Mouse (Mus musculus): ENCODE results near the gene Vps37b.

The Vps37b gene

DNA sequence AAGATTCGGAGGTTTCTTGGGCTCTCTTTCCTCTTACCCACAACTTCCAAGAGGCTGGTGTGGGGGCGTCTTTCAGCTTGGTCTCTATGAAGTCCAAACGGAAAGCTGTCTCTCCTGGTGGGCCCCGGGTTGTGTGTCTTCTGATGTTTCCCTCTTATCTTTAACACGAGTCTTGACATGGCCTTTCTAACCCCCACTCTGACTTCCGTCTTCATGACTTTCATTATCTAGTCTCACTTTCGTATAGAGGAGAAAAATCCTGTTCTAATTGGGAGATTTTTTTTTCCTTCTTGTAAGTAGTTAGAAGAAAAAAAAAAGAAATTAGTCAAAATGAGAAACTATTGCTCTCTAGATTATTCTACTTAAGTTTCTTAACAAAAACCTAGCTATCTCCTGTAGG lies 9.7 kb downstream of the Vps37b start:
- no peak for DNase-seq (ENCODE audit: low read depth, low spot score)

DNA sequence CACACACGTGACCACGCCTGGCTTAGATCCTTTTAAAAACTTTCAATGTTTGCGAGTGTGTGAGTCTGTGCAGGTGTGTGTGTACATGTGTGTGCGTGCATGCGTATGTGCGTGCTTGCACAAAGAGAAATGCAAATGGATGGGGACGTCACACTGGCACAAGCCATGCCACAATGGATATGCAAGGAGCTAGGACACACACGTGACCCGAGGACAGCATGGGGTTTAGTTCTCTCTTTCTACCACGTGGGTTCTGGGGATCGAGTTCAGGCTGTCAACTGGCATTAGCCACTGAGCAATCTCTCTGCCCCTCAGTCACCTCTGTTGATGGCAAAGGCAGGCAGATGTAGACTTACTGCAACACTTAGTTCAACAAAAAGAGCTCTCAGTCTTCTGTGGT lies 10.4 kb downstream of the Vps37b start:
- no peak for DNase-seq (ENCODE audit: low read depth, low spot score)

DNA sequence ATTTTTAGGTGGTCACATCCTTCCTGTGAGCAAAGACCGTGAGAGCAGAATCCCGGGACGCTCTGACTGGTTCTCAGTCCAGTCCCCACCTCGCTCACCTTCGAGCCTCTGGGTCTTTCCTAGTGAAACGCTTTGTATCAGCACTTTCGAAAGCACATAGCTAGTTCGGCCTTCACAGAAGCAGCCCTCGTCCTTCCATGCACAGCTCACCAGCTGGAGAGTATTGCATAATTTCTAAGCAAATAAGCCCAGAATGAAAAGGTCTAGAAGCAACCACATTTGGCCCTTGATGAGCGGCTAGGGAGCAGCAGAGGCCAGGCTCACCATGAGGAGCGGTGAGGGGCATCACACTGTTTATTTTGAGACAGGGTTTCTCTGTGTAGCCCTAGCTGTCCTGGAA lies 10.9 kb downstream of the Vps37b start:
- DNase-seq (ENCODE audit: low read depth, low spot score) = no peak

DNA sequence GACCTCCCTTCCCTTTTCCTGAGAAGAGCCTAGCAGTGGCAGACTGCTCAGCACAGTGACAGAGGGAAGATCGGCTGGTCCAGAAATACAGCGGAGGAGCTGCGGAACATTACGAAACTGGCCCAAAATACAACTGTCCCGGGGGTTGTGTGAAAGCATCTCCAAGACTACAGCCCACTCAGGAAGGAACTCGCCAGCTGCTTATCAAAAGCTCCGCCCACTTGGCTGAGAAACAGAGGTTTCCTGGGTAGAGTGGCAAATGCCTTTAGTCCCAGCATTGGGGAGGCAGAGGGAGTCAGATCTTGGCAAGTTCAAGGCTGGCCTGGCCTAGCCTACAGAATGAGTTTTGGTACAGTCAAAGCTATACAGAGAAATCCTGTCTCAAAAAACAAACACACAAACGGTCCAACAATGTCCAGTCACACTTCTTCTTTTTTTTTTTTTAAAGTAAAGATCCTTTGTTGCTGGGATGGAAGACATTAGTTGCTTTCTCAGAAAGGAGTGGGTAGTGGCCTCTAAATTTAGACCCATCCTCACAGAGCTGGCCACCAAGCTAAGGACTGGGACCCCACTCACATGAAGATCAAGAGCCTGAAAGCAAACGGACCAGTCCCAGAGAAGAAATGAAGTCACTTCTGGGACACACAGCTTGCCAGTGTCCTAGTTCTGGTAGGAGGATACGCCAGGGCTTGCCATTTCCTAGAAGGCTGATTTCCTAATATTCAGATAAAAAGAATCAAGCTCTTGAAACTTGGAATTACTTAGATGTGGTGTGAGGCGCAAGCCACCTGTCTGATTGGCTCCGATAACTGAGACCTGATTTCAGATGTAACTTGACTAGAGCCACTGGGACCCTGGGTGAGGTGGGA lies 12.5 kb downstream of the Vps37b start:
- DNase-seq (ENCODE audit: low read depth, low spot score) = no peak

DNA sequence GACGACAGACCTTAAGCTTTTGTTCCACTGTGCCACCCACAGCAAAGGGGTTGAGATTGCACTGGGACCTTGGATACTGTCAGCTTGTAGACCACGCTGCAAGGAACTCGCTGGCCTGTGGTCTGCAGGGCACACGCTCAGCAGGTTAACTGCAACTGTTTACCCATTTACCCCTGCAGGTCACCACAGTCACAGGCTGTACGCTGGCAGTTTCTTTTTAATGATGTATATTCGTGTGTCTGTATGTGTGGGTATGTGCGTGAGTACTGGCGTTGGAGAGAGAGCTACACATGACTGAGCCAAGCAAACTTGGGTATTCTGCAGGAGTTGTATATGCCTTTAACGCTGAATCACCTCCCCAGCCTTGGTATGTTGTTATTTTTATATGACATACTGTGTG lies 13.4 kb downstream of the Vps37b start:
- DNase-seq (ENCODE audit: low read depth, low spot score) = no peak

DNA sequence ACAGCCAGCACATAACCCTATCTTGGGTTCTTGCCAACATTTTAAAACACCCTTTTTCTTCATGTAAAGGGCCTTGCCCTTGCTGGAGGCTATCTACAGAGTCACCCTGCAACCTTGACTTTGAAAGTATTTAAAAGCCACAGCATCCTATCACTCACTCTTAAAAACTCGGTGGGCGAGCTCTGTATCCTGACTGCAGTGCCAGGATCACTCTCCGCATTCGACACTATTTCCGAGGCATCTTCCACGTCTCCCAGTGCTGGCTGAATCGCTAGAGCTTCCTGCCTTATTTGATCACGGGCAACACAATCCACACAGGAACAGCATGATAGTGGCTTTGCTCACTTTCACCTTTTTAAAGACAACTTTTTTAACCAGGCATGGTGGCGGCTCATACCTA lies 14.1 kb downstream of the Vps37b start:
- DNase-seq (ENCODE audit: low read depth, low spot score) = no peak

DNA sequence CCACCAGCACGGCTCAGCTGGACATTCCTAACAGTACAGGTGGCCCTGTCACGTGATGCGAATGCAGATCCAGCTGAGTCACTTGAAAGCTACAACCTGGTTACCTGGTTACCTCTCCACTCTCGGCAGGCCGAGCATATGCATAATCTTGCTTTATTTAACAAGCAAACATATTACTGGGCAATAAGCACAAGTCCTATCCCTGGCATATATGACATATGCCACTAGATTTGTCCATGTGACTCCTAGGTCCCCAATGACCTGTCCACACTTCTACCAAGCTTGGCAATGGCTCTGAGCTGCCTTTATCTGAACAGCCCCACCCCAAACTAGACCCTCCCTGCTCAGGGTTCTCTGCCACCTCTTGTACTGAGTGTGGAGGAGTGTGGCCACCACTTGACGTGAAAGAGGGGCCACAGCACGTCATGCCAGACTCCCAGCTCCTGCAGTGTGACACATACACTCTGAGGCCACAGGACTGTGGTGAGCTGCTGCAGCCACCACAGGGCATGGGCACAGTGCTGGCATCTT lies 15.7 kb downstream of the Vps37b start:
- no peak for DNase-seq (ENCODE audit: low read depth, low spot score)

DNA sequence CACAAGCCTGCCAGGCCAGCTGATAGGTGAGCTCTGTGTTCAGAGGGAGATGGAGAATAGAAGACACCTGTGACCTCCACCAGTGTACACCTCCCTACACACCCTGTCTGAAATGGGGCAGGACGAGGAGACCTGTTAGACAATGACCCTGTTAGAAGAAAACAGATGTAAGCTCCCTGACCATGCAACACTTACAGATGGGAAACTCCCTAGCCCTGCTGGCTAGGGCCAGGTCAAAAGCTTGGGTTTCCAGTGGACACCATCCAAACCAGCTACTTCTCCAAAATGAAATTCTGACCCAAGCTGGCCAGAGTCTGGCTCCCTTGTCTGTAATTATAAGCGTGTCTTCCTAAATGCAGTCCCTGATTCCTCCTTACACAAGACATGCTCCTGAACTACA lies 16.3 kb downstream of the Vps37b start:
- DNase-seq (ENCODE audit: low read depth, low spot score) = no peak

DNA sequence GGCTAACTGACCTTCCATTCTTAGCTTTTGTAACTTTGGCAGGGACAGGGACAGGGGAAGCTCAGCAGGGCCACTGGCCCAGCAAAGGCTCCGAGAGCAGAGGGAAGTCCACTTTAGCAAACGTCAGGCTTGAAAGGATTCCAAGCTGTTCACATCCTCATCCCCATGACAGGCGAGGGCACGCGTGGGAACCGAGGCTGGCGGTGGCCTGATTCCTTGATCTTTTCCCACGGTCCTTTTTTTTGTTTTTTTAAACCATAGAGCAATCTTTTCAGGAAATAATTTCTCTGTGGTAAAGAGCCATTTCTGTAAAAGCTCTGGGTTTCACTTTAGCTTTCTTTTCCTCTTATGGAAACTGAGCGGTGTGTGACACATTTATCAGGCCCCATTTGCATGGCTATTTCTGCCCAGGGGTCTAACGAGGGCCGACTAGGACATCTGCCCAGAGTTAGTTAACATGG lies 17.2 kb downstream of the Vps37b start:
- DNase-seq (ENCODE audit: low read depth, low spot score) = no peak

DNA sequence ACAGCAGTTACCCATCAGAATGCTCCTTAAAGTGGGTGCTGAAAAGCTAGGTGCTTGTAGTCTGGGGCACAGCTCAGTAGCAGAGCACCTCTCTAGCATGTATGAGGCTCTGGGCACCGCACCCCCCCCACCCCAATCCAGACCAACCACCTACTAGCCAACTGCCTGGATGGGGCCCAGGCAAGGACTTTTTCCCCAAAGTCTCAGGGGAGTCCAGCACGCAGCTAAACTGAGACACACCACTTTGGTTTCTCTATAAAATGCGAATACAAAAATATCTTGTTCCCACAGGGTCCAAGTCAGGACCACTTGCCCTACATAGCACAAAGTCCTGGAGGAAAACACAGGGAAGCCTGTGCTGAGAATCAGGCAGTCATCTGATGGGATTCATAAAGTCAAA lies 17.9 kb downstream of the Vps37b start:
- no peak for DNase-seq (ENCODE audit: low read depth, low spot score)

DNA sequence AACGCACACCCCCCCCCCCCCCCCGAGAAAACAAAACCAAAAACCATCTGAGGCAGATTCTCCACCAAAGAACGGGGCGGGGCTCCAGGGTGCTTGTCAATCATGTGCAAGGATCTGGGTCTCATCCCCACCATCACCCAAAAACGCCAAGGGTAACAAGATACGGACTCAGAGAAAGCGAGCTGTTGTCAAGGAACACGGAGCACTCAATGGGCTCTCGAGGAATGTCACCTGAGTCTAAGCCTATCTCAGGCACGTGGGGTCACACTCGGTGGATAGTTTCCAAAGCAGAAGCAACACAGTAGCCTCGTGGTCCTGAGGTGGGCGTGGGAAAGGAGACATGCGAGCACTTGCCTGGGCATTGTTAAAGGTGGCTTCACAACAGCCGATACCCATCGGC lies 18.3 kb downstream of the Vps37b start:
- no peak for DNase-seq (ENCODE audit: low read depth, low spot score)

DNA sequence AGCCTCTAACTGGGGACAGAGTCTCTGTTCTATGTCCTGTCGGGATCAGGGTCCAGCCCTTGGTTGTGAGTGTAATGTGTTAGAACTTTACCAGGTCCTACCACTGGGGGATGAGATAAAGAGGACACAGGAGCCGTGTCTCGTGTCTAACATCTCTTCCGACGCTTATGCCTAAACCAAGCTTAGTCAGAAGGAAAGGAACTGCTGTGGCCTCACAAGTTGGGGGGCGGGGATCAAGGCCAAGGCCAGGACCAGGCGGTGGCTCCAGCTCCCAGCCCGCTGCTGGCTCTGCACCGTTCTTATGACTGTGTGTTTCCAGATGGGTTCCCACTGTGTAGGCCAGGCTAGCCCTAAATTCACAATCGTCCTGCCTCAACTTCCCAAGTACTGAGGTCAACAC lies 19.2 kb downstream of the Vps37b start:
- DNase-seq (ENCODE audit: low read depth, low spot score) = no peak

DNA sequence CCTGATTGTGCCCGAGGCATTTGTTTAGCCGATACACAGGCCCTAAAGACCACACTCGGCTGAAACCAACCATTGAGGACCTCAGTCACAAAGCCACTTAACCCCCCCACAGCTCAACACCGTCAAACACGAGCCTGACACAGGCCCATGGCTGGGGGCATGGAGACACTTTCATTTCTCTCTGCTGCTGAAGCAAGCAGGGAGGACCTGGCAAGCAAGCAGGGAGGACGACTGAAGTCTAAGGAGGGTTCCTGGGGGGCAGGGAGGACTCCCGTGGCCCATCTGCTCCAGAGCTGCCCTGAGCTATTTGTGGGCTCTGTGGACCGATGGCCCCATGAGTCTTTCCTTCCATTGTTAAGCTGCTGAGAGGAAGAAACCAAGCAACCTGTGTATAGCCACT lies 20.1 kb downstream of the Vps37b start:
- DNase-seq (ENCODE audit: low read depth, low spot score) = no peak

DNA sequence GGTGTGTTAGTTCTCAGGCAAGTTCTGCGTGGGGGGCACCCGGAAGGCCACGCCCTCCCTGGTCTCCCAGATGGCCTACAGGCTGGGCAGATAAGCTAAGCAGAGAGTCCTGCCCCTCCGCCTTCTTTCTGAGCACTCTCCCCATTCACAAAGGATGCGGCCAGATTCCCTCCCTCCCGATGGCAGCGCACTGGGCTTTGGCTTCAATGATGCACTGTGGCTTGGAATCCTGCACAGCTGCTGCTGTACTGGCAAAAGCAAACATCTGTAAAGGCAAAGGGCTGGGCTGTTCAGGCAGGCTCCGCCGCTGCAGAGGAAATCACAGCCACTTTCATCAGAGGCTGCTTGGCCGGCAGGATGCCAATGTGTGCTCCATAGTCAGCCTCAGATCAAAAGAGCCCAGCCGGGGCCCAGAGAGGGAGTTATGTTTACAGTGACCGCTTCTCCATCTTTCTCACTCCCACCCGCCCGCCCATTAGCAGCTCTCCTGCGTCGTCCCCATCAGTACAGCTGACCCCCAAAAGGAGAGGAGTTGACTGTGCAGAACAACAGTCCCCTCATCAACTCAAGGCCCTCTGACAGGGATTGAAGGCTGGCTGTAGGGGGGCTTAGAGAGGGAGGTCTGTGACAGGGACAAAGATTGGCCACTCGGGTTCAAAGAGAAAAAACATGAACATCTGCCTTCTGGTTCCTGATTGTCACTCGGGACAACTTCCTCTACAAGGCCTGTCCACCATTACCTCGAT lies 21.0 kb downstream of the Vps37b start:
- DNase-seq (ENCODE audit: low read depth, low spot score) = no peak

DNA sequence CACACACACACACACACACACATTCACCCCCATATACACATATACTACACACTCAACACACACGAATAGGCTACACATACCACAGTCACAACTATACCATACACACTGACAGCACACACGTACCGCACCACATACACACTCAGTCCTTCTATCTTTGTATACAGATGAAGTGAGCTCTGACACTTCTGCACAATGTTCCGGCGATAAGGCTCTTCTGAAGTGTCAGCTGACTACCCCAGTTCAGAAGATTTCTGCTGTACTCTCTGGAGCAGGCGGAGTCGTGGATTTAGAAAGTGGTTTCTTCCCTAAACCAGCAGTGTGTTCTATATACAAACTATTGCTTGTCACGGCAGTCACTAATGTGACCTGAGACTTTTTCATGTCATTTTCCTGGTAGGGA lies 22.0 kb downstream of the Vps37b start:
- DNase-seq (ENCODE audit: low read depth, low spot score) = no peak

DNA sequence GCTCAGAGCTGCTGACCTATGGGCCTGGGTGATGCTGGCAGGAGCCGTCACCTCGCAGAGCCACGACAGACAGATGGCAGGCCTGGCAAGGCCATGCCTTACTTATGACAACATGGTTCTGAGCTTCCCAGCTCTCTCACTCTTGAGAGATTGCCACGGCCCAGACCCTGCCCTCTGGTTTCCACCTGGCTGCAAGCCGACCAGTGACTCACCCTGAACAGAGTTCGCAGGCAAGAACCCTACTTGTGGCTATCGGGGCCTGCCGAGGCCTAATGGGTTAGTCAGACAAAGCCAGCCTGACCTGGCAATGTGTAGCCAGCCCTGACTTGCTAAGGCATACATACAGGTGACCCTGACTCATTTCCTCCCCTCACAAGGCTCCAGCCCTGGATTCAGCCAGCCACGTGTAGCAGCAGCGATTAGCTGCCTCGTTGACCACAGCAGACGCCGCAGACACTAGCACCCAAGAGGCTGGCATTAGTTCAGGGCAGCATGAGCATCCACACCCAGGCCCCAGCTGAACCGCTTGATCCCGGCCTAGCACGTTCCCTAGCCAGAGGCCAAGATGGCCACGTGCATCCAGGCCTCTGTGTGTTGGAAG lies 25.1 kb downstream of the Vps37b start:
- DNase-seq (ENCODE audit: low read depth, low spot score) = no peak

DNA sequence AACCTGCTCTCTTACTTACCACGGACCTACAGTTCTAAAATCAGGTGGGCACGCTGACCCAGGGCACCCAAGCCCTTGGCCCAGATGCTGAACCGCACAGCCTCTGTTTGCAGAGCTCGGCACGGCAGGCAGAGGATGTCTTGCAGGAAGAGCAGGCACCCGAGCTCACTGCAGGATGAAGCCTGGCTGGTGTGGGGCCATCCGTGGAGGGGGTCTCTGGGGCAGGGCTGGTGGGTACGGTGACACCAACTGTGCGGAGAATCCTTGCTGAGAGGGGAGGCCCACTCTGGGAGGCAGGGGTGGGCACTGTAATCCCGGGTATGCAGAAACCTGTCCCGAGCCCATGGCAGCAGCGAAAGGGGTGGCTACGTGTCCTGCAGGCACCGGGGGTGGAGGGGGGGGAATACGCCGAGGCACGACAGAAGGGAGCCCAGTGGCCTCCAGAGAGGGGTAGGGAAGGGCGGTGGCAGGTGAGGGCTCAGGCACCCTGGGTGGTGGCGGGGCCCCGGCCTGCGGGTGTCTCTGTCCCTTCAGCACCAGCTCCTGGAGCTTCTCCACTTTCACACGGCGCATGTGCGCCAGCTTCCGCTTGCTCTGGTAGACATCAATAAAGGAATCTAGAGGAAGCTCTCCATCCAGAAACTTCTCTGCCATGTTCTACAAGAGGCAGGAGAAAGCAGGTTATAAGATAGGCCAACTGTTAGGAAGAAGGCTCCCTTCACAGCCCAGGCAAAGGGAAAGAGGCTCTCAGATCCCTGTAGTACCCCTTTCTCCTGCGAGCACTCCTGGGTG lies 25.8 kb downstream of the Vps37b start:
- no peak for DNase-seq (ENCODE audit: low read depth, low spot score)

DNA sequence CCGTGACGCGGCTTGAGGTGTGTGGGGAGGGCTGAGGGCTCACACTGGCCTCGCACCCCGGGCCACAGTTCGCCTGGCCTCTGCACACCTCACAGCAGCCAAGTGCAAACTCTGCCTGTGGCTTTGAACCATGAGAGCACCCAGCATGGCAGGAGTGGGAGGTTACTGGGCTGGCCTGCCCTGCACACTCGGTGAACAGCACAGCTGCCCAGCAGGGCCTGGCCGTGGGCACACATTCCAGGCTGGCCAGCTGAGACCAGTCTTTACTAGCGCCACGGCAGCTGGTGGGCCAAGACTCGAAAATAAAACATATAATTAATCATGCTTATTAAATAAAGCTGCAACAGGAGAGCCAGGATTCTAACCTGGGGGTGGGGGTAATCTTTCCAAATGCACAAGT lies 26.5 kb downstream of the Vps37b start:
- no peak for DNase-seq (ENCODE audit: low read depth, low spot score)

DNA sequence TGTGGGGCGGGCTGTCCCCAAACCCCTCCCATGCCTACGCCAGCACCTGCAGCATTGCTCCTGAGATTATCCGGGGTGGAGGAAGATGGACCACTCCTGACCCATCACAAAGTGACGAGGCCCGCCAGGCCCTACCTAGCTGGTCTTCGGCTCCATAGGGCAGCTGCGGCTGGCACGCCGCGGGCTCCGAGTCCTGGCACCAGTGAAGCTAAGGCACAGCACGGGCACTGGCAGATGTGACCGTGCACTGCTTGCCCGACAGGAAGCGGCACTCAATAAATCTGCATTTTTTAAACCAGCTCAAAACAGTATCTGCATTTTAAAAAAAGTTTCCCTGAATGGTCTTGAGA lies 26.9 kb downstream of the Vps37b start:
- DNase-seq (ENCODE audit: low read depth, low spot score) = no peak

DNA sequence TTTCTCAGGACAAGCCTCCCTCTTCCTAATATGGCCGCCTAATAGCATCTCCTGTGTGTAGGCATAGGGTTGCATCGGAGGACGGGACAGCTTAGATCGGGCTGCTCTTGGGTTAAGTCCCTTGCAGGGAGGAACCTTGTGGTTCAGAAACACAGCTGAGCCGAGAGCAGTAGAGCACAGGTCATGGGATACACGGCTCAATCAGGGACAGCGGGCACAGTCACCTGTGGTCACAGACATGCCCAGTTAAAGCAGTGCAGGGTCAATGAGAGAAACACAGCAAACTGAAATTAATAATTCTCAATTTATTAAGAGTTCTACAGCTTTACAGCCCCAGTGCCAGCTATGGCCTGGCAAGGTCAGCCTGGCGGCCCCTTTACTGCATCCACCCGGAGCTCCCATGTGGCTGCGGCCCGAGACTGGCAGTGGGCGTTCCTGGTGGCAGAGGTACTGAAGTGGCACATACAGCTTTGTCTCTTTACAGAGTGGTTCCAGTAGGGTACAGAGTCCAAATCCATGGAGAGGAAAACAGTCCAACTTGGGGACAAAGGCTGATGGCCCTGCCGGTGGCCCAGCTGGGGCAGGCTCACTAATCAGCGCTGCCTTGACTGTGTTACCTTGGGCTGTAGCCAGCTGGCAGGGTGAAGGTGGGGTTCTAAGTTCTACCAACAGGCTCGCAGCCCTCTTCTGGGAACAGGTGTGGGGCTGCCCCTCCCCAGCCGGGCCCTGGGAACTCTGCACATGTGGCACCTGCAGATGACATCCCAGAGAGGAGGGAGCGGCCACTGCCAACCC lies 27.5 kb downstream of the Vps37b start:
- DNase-seq (ENCODE audit: low read depth, low spot score) = no peak

DNA sequence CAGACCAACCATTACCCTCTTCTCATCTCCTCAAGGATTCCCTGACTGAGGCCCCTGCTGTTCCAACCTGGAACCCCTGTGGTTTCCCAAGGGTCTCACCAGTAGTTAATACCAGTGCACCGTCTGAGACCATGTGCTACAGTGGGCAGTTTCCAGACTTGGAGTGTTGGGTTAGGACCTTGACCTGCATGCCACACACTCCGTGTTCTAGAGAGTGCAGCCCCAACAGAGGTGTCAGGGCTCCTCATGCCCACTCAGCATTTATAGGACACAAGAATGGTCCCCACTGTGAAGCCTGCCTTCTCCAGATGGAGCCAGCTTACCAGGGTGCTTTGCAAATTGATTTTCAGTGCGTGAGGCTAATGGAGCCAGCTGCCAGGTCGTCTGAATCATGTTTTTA lies 28.7 kb downstream of the Vps37b start:
- no peak for DNase-seq (ENCODE audit: low read depth, low spot score)

Measured in WW6 (cell line).